ENCODE assay signal across 22 mouse cellular contexts in genomic region chr13:39907720-39908119, GRCm38 (mm10).
DNase-seq lines count a peak whose midpoint lies in the region; ATAC-seq and TF ChIP-seq lines count a peak whose summit lies in the region.
"Had no signal": no experiment of that assay in that cellular context is flagged by ENCODE, and none has a peak within 500 bp of the region (broad histone marks: within the 10 kb centered on the region; RNA-seq: fewer than 3 reads in every experiment).

No protein-coding gene starts in this region.

- TF ChIP-seq CTCF in heart, postnatal 0 days (IDR thresholded peaks at IDR 0.05; ENCODE audit: low read depth): 0 out of 2 replicates have a peak, but pooled peaks have one; percentile 2
- peak; percentile 48 for TF ChIP-seq CTCF in layer of hippocampus, adult 2 months (conservative IDR thresholded peaks at IDR 0.05)
- TF ChIP-seq CTCF in stomach, postnatal 0 days (IDR thresholded peaks at IDR 0.05; ENCODE audit: low read depth): peak; percentile 25; the same call in 1 of the 2 replicates

- no peaks in the 10 kb centered on the region for H3K36me3 ChIP-seq in heart, postnatal 0 days (replicated peaks; ENCODE audit: control insufficient read depth, insufficient read depth, low read length)
- H3K36me3 ChIP-seq in heart, embryonic 10.5 days: no peaks in the 10 kb centered on the region
- no peaks in the 10 kb centered on the region for H3K36me3 ChIP-seq in neural tube, embryonic 13.5 days
- no peaks in the 10 kb centered on the region for H3K36me3 ChIP-seq in stomach, postnatal 0 days (ENCODE audit: control insufficient read depth, insufficient read depth, low read length)
- H3K36me3 ChIP-seq: embryonic facial prominence, embryonic 13.5 days; forebrain, embryonic 12.5 days; kidney, embryonic 15.5 days; limb, embryonic 15.5 days; lung, embryonic 15.5 days had no signal

- H3K9ac ChIP-seq in heart, postnatal 0 days (replicated peaks; ENCODE audit: low read depth, low read length): no peak overlapping the region
- no peak overlapping the region for H3K9ac ChIP-seq in neural tube, embryonic 13.5 days
- H3K9ac ChIP-seq in stomach, postnatal 0 days (ENCODE audit: low read length): no peak overlapping the region
- H3K9ac ChIP-seq: embryonic facial prominence, embryonic 13.5 days; forebrain, embryonic 12.5 days; kidney, embryonic 15.5 days; limb, embryonic 15.5 days; liver, embryonic 14.5 days; lung, embryonic 15.5 days had no signal

- H3K27me3 ChIP-seq in heart, postnatal 0 days (ENCODE audit: control insufficient read depth, insufficient read depth, low read length): no peaks in the 10 kb centered on the region
- H3K27me3 ChIP-seq in heart, embryonic 10.5 days (ENCODE audit: insufficient read depth, poor library complexity, severe bottlenecking): no peaks in the 10 kb centered on the region
- H3K27me3 ChIP-seq in neural tube, embryonic 13.5 days: no peaks in the 10 kb centered on the region
- H3K27me3 ChIP-seq in stomach, postnatal 0 days (ENCODE audit: control insufficient read depth, insufficient read depth, low read length): no peaks in the 10 kb centered on the region
- H3K27me3 ChIP-seq: CH12.LX; embryonic facial prominence, embryonic 13.5 days; forebrain, embryonic 12.5 days; kidney, embryonic 15.5 days; limb, embryonic 15.5 days; lung, embryonic 15.5 days had no signal

- 61% methylated on average over 10 of the region's 10 CpGs for WGBS in heart, postnatal 0 days
- 69% methylated on average over 10 of the region's 10 CpGs for whole genome bisulfite sequencing in heart, embryonic 10.5 days
- WGBS in neural tube, embryonic 13.5 days: 35% methylated on average over 10 of the region's 10 CpGs
- WGBS in stomach, postnatal 0 days: 69% methylated on average over 10 of the region's 10 CpGs

- ATAC-seq in heart, postnatal 0 days (ENCODE audit: insufficient read depth, low read depth): no peak
- ATAC-seq in neural tube, embryonic 13.5 days (ENCODE audit: low read depth): peak; percentile 53; the same call in 1 of the 2 replicates
- no peak for ATAC-seq in stomach, postnatal 0 days (ENCODE audit: low FRiP score, low TSS enrichment)
- ATAC-seq: intestine, embryonic 16.5 days had no signal

- no peaks in the 10 kb centered on the region for H3K4me1 ChIP-seq in heart, postnatal 0 days (ENCODE audit: control insufficient read depth, insufficient read depth)
- 0 out of 2 replicates have a peak, but pooled peaks cover 5% of the 10 kb centered on the region for H3K4me1 ChIP-seq in heart, embryonic 10.5 days
- peaks cover 10% of the 10 kb centered on the region for H3K4me1 ChIP-seq in neural tube, embryonic 13.5 days (replicated peaks)
- no peaks in the 10 kb centered on the region for H3K4me1 ChIP-seq in stomach, postnatal 0 days (replicated peaks; ENCODE audit: control insufficient read depth, insufficient read depth)
- H3K4me1 ChIP-seq: kidney, embryonic 15.5 days; limb, embryonic 15.5 days; lung, embryonic 15.5 days had no signal

- no peak for TF ChIP-seq EP300 in heart, postnatal 0 days (IDR thresholded peaks at IDR 0.05; ENCODE audit: low read depth)
- no peak for TF ChIP-seq EP300 in stomach, postnatal 0 days (optimal IDR thresholded peaks at IDR 0.05)

- H3K4me2 ChIP-seq in heart, postnatal 0 days (ENCODE audit: low read depth, low read length): no peak overlapping the region
- peak overlapping the region; percentile 30 for H3K4me2 ChIP-seq in neural tube, embryonic 13.5 days
- H3K4me2 ChIP-seq in stomach, postnatal 0 days (replicated peaks; ENCODE audit: low read depth): no peak overlapping the region
- H3K4me2 ChIP-seq: embryonic facial prominence, embryonic 13.5 days; forebrain, embryonic 12.5 days; kidney, embryonic 15.5 days; limb, embryonic 15.5 days; lung, embryonic 15.5 days; midbrain, embryonic 11.5 days had no signal

- DNase-seq in heart, postnatal 0 days (ENCODE audit: low spot score): no peak
- no peak for DNase-seq in heart, embryonic 10.5 days (ENCODE audit: low spot score)
- no peak for DNase-seq in layer of hippocampus, adult 2 months (ENCODE audit: low spot score in 2 of 2)
- DNase-seq in layer of hippocampus, adult 9-11 months: no peak
- no peak for DNase-seq in neural tube, embryonic 10.5 days (ENCODE audit: extremely low spot score, low spot score)
- no peak for DNase-seq in stomach, postnatal 0 days (ENCODE audit: low spot score)
- DNase-seq in right cerebral cortex, postnatal 10 days (ENCODE audit: low spot score in 2 of 2): no peak
- DNase-seq: adrenal gland, postnatal 14 days; B cell, adult 2 months; left cerebral cortex, postnatal 4 days; thymus, postnatal 14 days had no signal

- no peak overlapping the region for H3K4me3 ChIP-seq in heart, postnatal 0 days (ENCODE audit: low read depth, low read length)
- no peak overlapping the region for H3K4me3 ChIP-seq in heart, embryonic 10.5 days
- no peak overlapping the region for H3K4me3 ChIP-seq in layer of hippocampus, adult 2 months
- no peak overlapping the region for H3K4me3 ChIP-seq in neural tube, embryonic 13.5 days
- H3K4me3 ChIP-seq in stomach, postnatal 0 days (ENCODE audit: low read depth, low read length): no peak overlapping the region
- H3K4me3 ChIP-seq: embryonic facial prominence, embryonic 13.5 days; erythroblast, embryonic 14.5 days; forebrain, embryonic 12.5 days; kidney, embryonic 15.5 days; limb, embryonic 15.5 days; lung, embryonic 15.5 days had no signal

- H3K27ac ChIP-seq in heart, postnatal 0 days (ENCODE audit: low read depth): no peak overlapping the region
- no peak overlapping the region for H3K27ac ChIP-seq in heart, embryonic 10.5 days
- H3K27ac ChIP-seq in layer of hippocampus, adult 2 months: no peak overlapping the region
- no peak overlapping the region for H3K27ac ChIP-seq in neural tube, embryonic 13.5 days (replicated peaks)
- H3K27ac ChIP-seq in stomach, postnatal 0 days (replicated peaks): no peak overlapping the region
- H3K27ac ChIP-seq: embryonic facial prominence, embryonic 13.5 days; forebrain, embryonic 12.5 days; kidney, embryonic 15.5 days; limb, embryonic 15.5 days; liver, embryonic 14.5 days; lung, embryonic 15.5 days had no signal

- no peaks in the 10 kb centered on the region for H3K9me3 ChIP-seq in heart, postnatal 0 days (replicated peaks; ENCODE audit: control insufficient read depth, low read length)
- H3K9me3 ChIP-seq in heart, embryonic 10.5 days: no peaks in the 10 kb centered on the region
- no peaks in the 10 kb centered on the region for H3K9me3 ChIP-seq in neural tube, embryonic 13.5 days
- H3K9me3 ChIP-seq in stomach, postnatal 0 days (ENCODE audit: control insufficient read depth, low read length): no peaks in the 10 kb centered on the region
- H3K9me3 ChIP-seq: embryonic facial prominence, embryonic 13.5 days; forebrain, embryonic 12.5 days; kidney, embryonic 15.5 days; limb, embryonic 15.5 days; lung, embryonic 15.5 days had no signal
